Mouse (Mus musculus) T-helper 1 cell (primary cell): Measurements from ENCODE around the gene Emilin1.

Experiments
- in situ Hi-C: fragments of 300-600 bp; cut with MboI, MseI; formaldehyde crosslinking; loops from one replicate; pipeline ENCODE4 v1.15.1; 2025; ENCODE audit warnings: high pct_unique_total_duplicates

The Emilin1 gene

GRCm38 (mm10) chr5:30959198-30959854, 46.1 kb downstream of the Emilin1 start:
- in situ Hi-C loops = no loop called here

GRCm38 (mm10) chr5:30959966-30960501, 46.8 kb downstream of the Emilin1 start, which contains the start of gene Preb:
Gene Preb (minus strand): TSS chr5:30960361.
- in situ Hi-C loops = no loop called here

- in situ Hi-C loops = no loop called here
Measured at GRCm38 (mm10) chr5:30960814-30961213, 47.6 kb downstream of the Emilin1 start.

- in situ Hi-C loops = no loop called here
Measured at GRCm38 (mm10) chr5:30961545-30962505, 48.6 kb downstream of the Emilin1 start.

- in situ Hi-C loops = no loop called here
Measured at GRCm38 (mm10) chr5:30963916-30964315, 50.7 kb downstream of the Emilin1 start.

- in situ Hi-C loops = no loop called here
Measured at GRCm38 (mm10) chr5:30966189-30966588, 53.0 kb downstream of the Emilin1 start.

GRCm38 (mm10) chr5:30968416-30968815, 55.2 kb downstream of the Emilin1 start, which contains the start of gene Tcf23:
Gene Tcf23 (plus strand): TSS chr5:30968662.
- in situ Hi-C loops = no loop called here

GRCm38 (mm10) chr5:30969440-30969839, 56.2 kb downstream of the Emilin1 start:
- in situ Hi-C loops = no loop called here
